Mouse (Mus musculus): Measurements from ENCODE around the gene Slc35b1.

GRCm38 (mm10) chr11:95415931-95416330 is 31.4 kb downstream of the Slc35b1 start:
- no peak for TF ChIP-seq CTCF (IDR thresholded peaks at IDR 0.05; ENCODE audit: low read depth)
- no peak for TF ChIP-seq EP300 (IDR thresholded peaks at IDR 0.05; ENCODE audit: low read depth)
